Mouse (Mus musculus) kidney, adult 8-10 months (tissue): ENCODE measurements around the gene Cyp2d40.
A peak's percentile ranks its signal among the peaks of the same experiment; 100 is the strongest.
"Not testable (repeated sequence)": the region's sequence is repeated elsewhere in the genome, so short reads cannot be mapped to it uniquely, and the experiment has no call there.

Source experiments
- DNase-seq, 2 experiments: peaks; one replicate each; pipeline ENCODE4 v3.0.0; 2022

Cyp2d40 gene

GRCm38 (mm10) chr15:82763631-82764420, at the start of gene Cyp2d40:
TSS of gene Cyp2d40 (minus strand) at chr15:82764183.
- DNase-seq, result no peak

- no peak for DNase-seq
Observed at GRCm38 (mm10) chr15:82810556-82810955, 46.6 kb upstream of the Cyp2d40 start.

- no peak for DNase-seq
Observed at GRCm38 (mm10) chr15:82809511-82809910, 45.5 kb upstream of the Cyp2d40 start.

GRCm38 (mm10) chr15:82806969-82807763, 43.2 kb upstream of the Cyp2d40 start:
- no peak for DNase-seq

- DNase-seq, result peak; percentile 58 to 84
Observed at GRCm38 (mm10) chr15:82804708-82805639, 41.0 kb upstream of the Cyp2d40 start.

GRCm38 (mm10) chr15:82795936-82796440, 32.0 kb upstream of the Cyp2d40 start:
- no peak for DNase-seq

- peak; percentile 82 to 87 for DNase-seq
Observed at GRCm38 (mm10) chr15:82794277-82794676, 30.3 kb upstream of the Cyp2d40 start, which contains the start of gene Cyp2d26. TSS of gene Cyp2d26 (minus strand) at chr15:82794294.

- no peak for DNase-seq
Observed at GRCm38 (mm10) chr15:82793868-82794267, 29.9 kb upstream of the Cyp2d40 start.

GRCm38 (mm10) chr15:82793454-82793853, 29.5 kb upstream of the Cyp2d40 start:
- DNase-seq, result no peak

GRCm38 (mm10) chr15:82792566-82792965, 28.6 kb upstream of the Cyp2d40 start:
- DNase-seq, result no peak

GRCm38 (mm10) chr15:82784581-82784980, 20.6 kb upstream of the Cyp2d40 start:
- DNase-seq, result no peak

GRCm38 (mm10) chr15:82783800-82784199, 19.8 kb upstream of the Cyp2d40 start:
- no peak for DNase-seq

GRCm38 (mm10) chr15:82777856-82778255, 13.9 kb upstream of the Cyp2d40 start:
- not testable (repeated sequence) for DNase-seq

- DNase-seq, result no peak
Observed at GRCm38 (mm10) chr15:82765943-82766342, 2.0 kb upstream of the Cyp2d40 start.

- DNase-seq, result no peak
Observed at GRCm38 (mm10) chr15:82764881-82765280, 898 bp upstream of the Cyp2d40 start.

- DNase-seq, result no peak
Observed at GRCm38 (mm10) chr15:82748141-82748540, 15.8 kb downstream of the Cyp2d40 start.

GRCm38 (mm10) chr15:82747516-82747915, 16.5 kb downstream of the Cyp2d40 start:
- DNase-seq, result peak; percentile 9 to 11

GRCm38 (mm10) chr15:82733331-82733925, 30.6 kb downstream of the Cyp2d40 start:
- DNase-seq, result peak; percentile 11 to 15
